Mouse (Mus musculus) CH12.LX (cell line): Measurements from ENCODE around the gene Dnaja1. TPM values are rescaled to one million over a fixed set of nuclear protein-coding genes. Genes with fewer than 3 reads are reported as not detected.
A peak's percentile ranks its signal among the peaks of the same experiment; 100 is the strongest.

Experiments used
- DNase-seq: peaks from one replicate; pipeline ENCODE4 v3.0.0-alpha.2; 2013; ENCODE audit errors: extremely low read depth
- H3K27ac ChIP-seq: 2 replicates; pipeline ENCODE4 v1.5.1; 2012; ENCODE audit warnings: low read depth, mild to moderate bottlenecking, control low read depth, moderate library complexity; ENCODE audit not compliant: insufficient read depth
- H3K27me3 ChIP-seq: replicated peaks from 2 replicates; pipeline ENCODE3; 2012; ENCODE audit warnings: inconsistent platforms
- H3K36me3 ChIP-seq, 2 experiments: replicated peaks in 1 of 2; 2 replicates each; pipeline versions ENCODE3 to v1.6.1; 2012; ENCODE audit warnings: inconsistent platforms in 1 of 2, low read length in 1 of 2, mild to moderate bottlenecking in 1 of 2, mixed read lengths in 1 of 2, moderate library complexity in 1 of 2; ENCODE audit not compliant: control insufficient read depth in 1 of 2, insufficient read depth in 1 of 2
- H3K4me1 ChIP-seq, 2 experiments: 2 replicates each; pipeline ENCODE4 v1.6.1; 2012; ENCODE audit warnings: inconsistent platforms in 1 of 2, moderate library complexity in 1 of 2; ENCODE audit not compliant: insufficient read depth in 2 of 2, control insufficient read depth in 1 of 2
- H3K4me2 ChIP-seq: 2 replicates; pipeline ENCODE4 v1.6.1; 2012; ENCODE audit warnings: low read depth, mild to moderate bottlenecking, control low read depth; ENCODE audit not compliant: poor library complexity, insufficient read depth, severe bottlenecking
- H3K4me3 ChIP-seq, 3 experiments: fragments of 150-350 bp in 1 of 3; sonication (generic) in 1 of 3; replicated peaks in 1 of 3; 2 replicates each; pipeline versions ENCODE3 to v1.5.1; 2011 to 2012; ENCODE audit warnings: low read depth in 2 of 3, low read length in 2 of 3, mild to moderate bottlenecking in 2 of 3, moderate library complexity in 2 of 3, control low read depth in 1 of 3, improper control_type of control experiment in 1 of 3, inconsistent platforms in 1 of 3, mixed read lengths in 1 of 3; ENCODE audit not compliant: poor library complexity in 1 of 3
- H3K79me2 ChIP-seq: replicated peaks from 2 replicates; pipeline ENCODE4 v1.6.1; 2012; ENCODE audit warnings: mild to moderate bottlenecking, moderate library complexity; ENCODE audit not compliant: control insufficient read depth, poor library complexity, insufficient read depth, severe bottlenecking; ENCODE audit errors: extremely low read depth
- H3K9ac ChIP-seq: 2 replicates; pipeline ENCODE4 v1.6.1; 2012; ENCODE audit warnings: low read depth, mild to moderate bottlenecking, control low read depth, moderate library complexity; ENCODE audit not compliant: insufficient read depth
- H3K9me3 ChIP-seq: replicated peaks from 2 replicates; pipeline ENCODE3; 2012; ENCODE audit warnings: low read length, inconsistent platforms, mixed read lengths
- CHD1 ChIP-seq: IDR thresholded peaks from 2 replicates; pipeline ENCODE4 v1.6.1; 2012; ENCODE audit warnings: low read depth, low read length, improper control_type of control experiment, inconsistent platforms
- CHD2 ChIP-seq: IDR thresholded peaks from 2 replicates; pipeline ENCODE4 v1.6.1; 2011; ENCODE audit warnings: low read length, improper control_type of control experiment
- ELF1 ChIP-seq: IDR thresholded peaks from 2 replicates; pipeline ENCODE4 v1.6.1; 2014; ENCODE audit warnings: low read depth, mild to moderate bottlenecking, inconsistent platforms, low read length, improper control_type of control experiment
- EP300 ChIP-seq: IDR thresholded peaks from 2 replicates; pipeline ENCODE4 v1.6.1; 2011; ENCODE audit warnings: low read length, improper control_type of control experiment
- ETS1 ChIP-seq: conservative IDR thresholded peaks from 2 replicates; pipeline ENCODE4 v1.6.1; 2012; ENCODE audit warnings: low read depth, mild to moderate bottlenecking, inconsistent platforms, low read length, improper control_type of control experiment, moderate library complexity
- GABPA ChIP-seq: IDR thresholded peaks from 2 replicates; pipeline ENCODE4 v1.6.1; 2012; ENCODE audit warnings: low read depth, low read length, improper control_type of control experiment, inconsistent platforms; ENCODE audit not compliant: insufficient replicate concordance
- HCFC1 ChIP-seq: IDR thresholded peaks from 2 replicates; pipeline ENCODE4 v1.6.1; 2012; ENCODE audit warnings: low read depth, mild to moderate bottlenecking, inconsistent platforms, low read length, improper control_type of control experiment
- KAT2A ChIP-seq: IDR thresholded peaks from 2 replicates; pipeline ENCODE4 v1.6.1; 2012; ENCODE audit warnings: low read length, improper control_type of control experiment, inconsistent platforms; ENCODE audit not compliant: insufficient replicate concordance
- MAFK ChIP-seq: IDR thresholded peaks from 2 replicates; pipeline ENCODE4 v1.6.1; 2011; ENCODE audit warnings: low read length, improper control_type of control experiment; ENCODE audit not compliant: insufficient replicate concordance
- MAX ChIP-seq: IDR thresholded peaks from 2 replicates; pipeline ENCODE4 v1.6.1; 2011; ENCODE audit warnings: low read length, improper control_type of control experiment
- MAZ ChIP-seq: IDR thresholded peaks from 2 replicates; pipeline ENCODE4 v1.6.1; 2012; ENCODE audit warnings: low read depth, mild to moderate bottlenecking, inconsistent platforms, low read length, improper control_type of control experiment, moderate library complexity
- MEF2A ChIP-seq: IDR thresholded peaks from 2 replicates; pipeline ENCODE4 v1.6.1; 2014; ENCODE audit warnings: low read depth, mild to moderate bottlenecking, inconsistent platforms, low read length, improper control_type of control experiment, borderline replicate concordance
- MXI1 ChIP-seq: IDR thresholded peaks from 2 replicates; pipeline ENCODE4 v1.6.1; 2011; ENCODE audit warnings: mild to moderate bottlenecking, low read depth, low read length, improper control_type of control experiment
- MYC ChIP-seq: IDR thresholded peaks from 2 replicates; pipeline ENCODE4 v1.6.1; 2011; ENCODE audit warnings: low read depth, mild to moderate bottlenecking, improper control_type of control experiment, low read length
- NELFE ChIP-seq: IDR thresholded peaks from 2 replicates; pipeline ENCODE4 v1.6.1; 2011; ENCODE audit warnings: low read depth, low read length, improper control_type of control experiment
- NRF1 ChIP-seq: IDR thresholded peaks from 2 replicates; pipeline ENCODE4 v1.6.1; 2014; ENCODE audit warnings: low read depth, mild to moderate bottlenecking, inconsistent platforms, low read length, improper control_type of control experiment, moderate library complexity
- POLR2A ChIP-seq: IDR thresholded peaks from 2 replicates; pipeline ENCODE4 v1.6.1; 2011; ENCODE audit warnings: low read depth, mild to moderate bottlenecking, improper control_type of control experiment, low read length
- POLR2AphosphoS2 ChIP-seq: IDR thresholded peaks from 2 replicates; pipeline ENCODE4 v1.6.1; 2011; ENCODE audit warnings: low read depth, low read length, improper control_type of control experiment
- RCOR1 ChIP-seq: conservative IDR thresholded peaks from 2 replicates; pipeline ENCODE4 v1.6.1; 2012; ENCODE audit warnings: low read depth, mild to moderate bottlenecking, inconsistent platforms, low read length, improper control_type of control experiment
- SIN3A ChIP-seq: IDR thresholded peaks from 2 replicates; pipeline ENCODE4 v1.6.1; 2012; ENCODE audit warnings: low read length, improper control_type of control experiment, inconsistent platforms
- SMC3 ChIP-seq: IDR thresholded peaks from 2 replicates; pipeline ENCODE4 v1.6.1; 2011; ENCODE audit warnings: low read depth, low read length, improper control_type of control experiment
- TBP ChIP-seq: conservative IDR thresholded peaks from 2 replicates; pipeline ENCODE4 v1.6.1; 2011; ENCODE audit warnings: low read depth, low read length, improper control_type of control experiment
- TCF12 ChIP-seq: IDR thresholded peaks from 2 replicates; pipeline ENCODE4 v1.6.1; 2014; ENCODE audit warnings: low read depth, mild to moderate bottlenecking, inconsistent platforms, low read length, improper control_type of control experiment
- USF2 ChIP-seq: conservative IDR thresholded peaks from 2 replicates; pipeline ENCODE4 v1.6.1; 2011; ENCODE audit warnings: low read depth, low read length, improper control_type of control experiment
- ZMIZ1 ChIP-seq: IDR thresholded peaks from 2 replicates; pipeline ENCODE4 v1.6.1; 2012; ENCODE audit warnings: low read depth, mild to moderate bottlenecking, inconsistent platforms, low read length, improper control_type of control experiment
- dilution Hi-C: fragments of 300-500 bp; cut with MboI; formaldehyde crosslinking; loops from 2 replicates; pipeline ENCODE4 v1.14.3; 2020; ENCODE audit warnings: low sequenced_read_pairs; ENCODE audit not compliant: extremely low pct_unique_long_range_greater_than_20kb, extremely low pct_ligation_motif_present
- in situ Hi-C: fragments of 300-500 bp; cut with MboI; formaldehyde crosslinking; loops from 3 replicates; pipeline ENCODE4 v1.14.3; 2019; ENCODE audit warnings: low sequenced_read_pairs, low pct_ligation_motif_present, low pct_unique_long_range_greater_than_20kb, mixed read lengths
- polyA plus RNA-seq: library from polyadenylated mRNA; unstranded; fragments of >175 nt; gene quantifications from 2 replicates; pipeline ENCODE4 v1.2.1, GENCODE M21; 2012; ENCODE audit warnings: low read depth; ENCODE audit not compliant: insufficient read length
- total RNA-seq, 2 experiments: library from RNA; depleted of rRNA; stranded (reverse); fragments of 300-350 nt in 1 of 2; fragments of >200 nt in 1 of 2; gene quantifications; 2 replicates each; pipeline ENCODE4 v1.2.3; 2012 to 2014

Dnaja1 gene
- total and polyA plus RNA-seq, 3 experiments = 67.9 to 485 (median 117) TPM

DNA sequence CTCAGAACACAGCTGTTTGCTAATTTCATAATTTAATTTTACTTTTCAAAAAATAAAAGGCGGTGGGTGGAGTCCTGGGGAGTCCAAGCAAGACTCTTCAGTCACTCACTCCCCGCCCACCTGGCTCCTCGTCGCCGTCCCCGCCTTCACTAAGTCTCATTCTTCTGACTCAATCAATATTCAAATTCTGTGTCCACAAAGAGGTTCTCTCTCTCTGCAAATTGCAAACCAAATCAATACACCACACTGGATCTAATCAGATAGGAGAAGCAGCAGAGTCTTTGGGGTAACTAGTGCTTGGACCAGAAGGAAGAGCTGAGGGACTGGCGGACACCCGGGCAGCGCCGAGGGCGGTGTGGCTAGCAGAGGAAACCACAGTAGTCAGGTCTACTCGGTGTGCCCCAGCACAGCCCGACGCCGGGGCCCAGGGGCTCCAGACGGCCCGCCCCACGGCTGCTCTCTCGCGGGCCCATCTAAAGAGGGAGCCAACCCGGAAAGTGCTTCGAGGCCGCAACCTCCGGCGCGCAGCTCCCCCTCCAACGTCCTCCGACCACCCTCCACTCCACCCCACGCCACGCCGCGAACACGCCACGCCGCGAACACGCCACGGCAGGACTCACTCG lies 35.3 kb downstream of the Dnaja1 start:
- TF ChIP-seq RCOR1 = no peak
- DNase-seq = peak; percentile 62
- H3K9ac ChIP-seq = peak overlapping the region; percentile 82
- H3K27me3 ChIP-seq = peaks cover 20% of the 10 kb centered on the region
- H3K27ac ChIP-seq = peak overlapping the region; percentile 68
- H3K9me3 ChIP-seq = no peaks in the 10 kb centered on the region
- H3K4me2 ChIP-seq = peak overlapping the region; percentile 79
- dilution Hi-C loops = no loop called here
- in situ Hi-C loops = no loop called here
- H3K79me2 ChIP-seq = peaks cover 23% of the 10 kb centered on the region
- H3K4me3 ChIP-seq = peak overlapping the region; percentile 94 to 99 (median 98)
- H3K36me3 ChIP-seq = peaks cover 24 to 35% of the 10 kb centered on the region in 2 experiments
- peaks cover 4 to 6% of the 10 kb centered on the region in 2 experiments; a peak in 1 of 4 replicates for H3K4me1 ChIP-seq

DNA sequence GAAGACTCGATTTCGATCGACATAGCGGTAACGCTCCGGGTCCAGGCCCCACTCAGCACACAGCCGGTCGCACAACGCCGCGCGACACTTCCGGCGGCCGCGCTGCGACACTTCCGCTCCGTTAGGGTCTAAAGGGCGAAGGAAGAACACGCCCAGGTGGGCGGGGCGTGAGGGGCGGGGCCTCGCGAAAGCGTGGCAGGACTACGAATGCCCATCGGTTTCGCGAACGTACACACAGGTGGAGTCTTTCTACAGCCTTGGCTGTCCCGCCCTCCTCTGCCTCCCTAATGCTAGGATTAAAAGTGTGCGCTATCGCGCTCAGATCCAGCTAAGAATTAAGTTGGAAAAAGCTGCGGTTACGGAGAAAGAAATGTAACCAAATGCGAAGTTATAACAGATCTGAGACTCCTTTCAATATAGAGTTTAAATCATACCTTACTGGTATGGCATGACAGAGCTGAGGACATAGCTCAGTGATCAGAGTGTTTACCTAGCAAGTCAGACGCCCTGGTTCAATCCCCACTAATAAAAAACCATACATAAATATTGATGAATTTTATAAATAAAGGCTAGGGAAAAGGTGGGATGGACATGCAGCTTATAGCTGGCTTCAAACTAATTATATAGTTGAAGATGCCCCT lies 36.0 kb downstream of the Dnaja1 start, which contains the start of gene Smu1:
Gene Smu1 (minus strand): TSS at position 144 of the 641 bp plus-strand sequence.
- Histone ChIP-seq H3K9ac (peak within 1 kb of the TSS; percentile 82), H3K4me1 (peaks cover 4 to 6% of the 10 kb centered on the region in 2 experiments; a peak in 1 of 4 replicates), H3K4me3 (peak within 1 kb of the TSS; percentile 94 to 99 (median 98)), H3K79me2 (peaks cover 23% of the 10 kb centered on the region), H3K36me3 (peaks cover 19 to 29% of the 10 kb centered on the region in 2 experiments), H3K27me3 (peaks cover 26% of the 10 kb centered on the region), H3K9me3 (no peaks in the 10 kb centered on the region), H3K27ac (peak within 1 kb of the TSS; percentile 68), H3K4me2 (peak within 1 kb of the TSS; percentile 79)
- peak; percentile 53; the same call in 1 of the 2 replicates for TF ChIP-seq MEF2A
- TF ChIP-seq NRF1 = peak; percentile 35; the same call in 1 of the 2 replicates
- no peak for TF ChIP-seq USF2
- no peak for TF ChIP-seq ETS1
- TF ChIP-seq MAFK = no peak
- peak; percentile 77; the same call in 1 of the 2 replicates for TF ChIP-seq MYC
- TF ChIP-seq HCFC1 = peak; percentile 98
- TF ChIP-seq SIN3A = peak; percentile 96
- TF ChIP-seq EP300 = no peak
- no peak for TF ChIP-seq POLR2AphosphoS2
- TF ChIP-seq CHD2 = peak; percentile 14; the same call in 1 of the 2 replicates
- TF ChIP-seq ELF1 = peak; percentile 87
- TF ChIP-seq KAT2A = peak; percentile 94; the same call in 1 of the 2 replicates
- TF ChIP-seq CHD1 = no peak
- peak; percentile 82 for TF ChIP-seq POLR2A
- peak; percentile 94 for TF ChIP-seq MXI1
- peak; percentile 64 for TF ChIP-seq TCF12
- TF ChIP-seq NELFE = peak; percentile 73; the same call in 1 of the 2 replicates
- peak; percentile 76; the same call in 1 of the 2 replicates for TF ChIP-seq MAZ
- TF ChIP-seq ZMIZ1 = peak; percentile 86
- TF ChIP-seq GABPA = peak; percentile 49; the same call in 1 of the 2 replicates
- no peak for TF ChIP-seq SMC3
- TF ChIP-seq MAX = peak; percentile 79
- peak; percentile 79 for TF ChIP-seq TBP
- dilution Hi-C loops = no loop called here
- in situ Hi-C loops = no loop called here
- peak; percentile 97 for DNase-seq
